ENCODE assay signal across 12 mouse cellular contexts in genomic region chr10:75146001-75146400, GRCm38 (mm10).
A peak's percentile ranks its signal among the peaks of the same experiment; 100 is the strongest.
DNase-seq lines count a peak whose midpoint lies in the region; ATAC-seq and TF ChIP-seq lines count a peak whose summit lies in the region.
"Had no signal": no experiment of that assay in that cellular context is flagged by ENCODE, and none has a peak within 500 bp of the region (broad histone marks: within the 10 kb centered on the region; RNA-seq: fewer than 3 reads in every experiment).

No protein-coding gene starts in this region.

- peaks cover 6% of the 10 kb centered on the region; the same call in 1 of the 2 replicates for H3K4me1 ChIP-seq in liver, postnatal 0 days (ENCODE audit: insufficient read depth)
- no peaks in the 10 kb centered on the region for H3K4me1 ChIP-seq in hindbrain, embryonic 11.5 days (replicated peaks; ENCODE audit: control insufficient read depth, insufficient read depth, low read length)

- peak; percentile 99 for ATAC-seq in activated CD4-positive, CD25-positive, alpha-beta regulatory T cell, adult 4 months
- ATAC-seq in liver, postnatal 0 days, result peak; percentile 74
- no peak for ATAC-seq in hindbrain, embryonic 11.5 days (ENCODE audit: low FRiP score)

- TF ChIP-seq EP300 in liver, postnatal 0 days (IDR thresholded peaks at IDR 0.05; ENCODE audit: low read depth), result no peak

- H3K27me3 ChIP-seq in liver, postnatal 0 days (ENCODE audit: insufficient read depth, low read length), result no peaks in the 10 kb centered on the region
- H3K27me3 ChIP-seq in hindbrain, embryonic 11.5 days (ENCODE audit: control insufficient read depth, insufficient read depth, low read length), result no peaks in the 10 kb centered on the region
- H3K27me3 ChIP-seq: midbrain, embryonic 12.5 days had no signal

- no peak overlapping the region for H3K9ac ChIP-seq in liver, postnatal 0 days (replicated peaks)
- H3K9ac ChIP-seq in hindbrain, embryonic 11.5 days (ENCODE audit: low read depth, low read length), result no peak overlapping the region
- H3K9ac ChIP-seq: midbrain, embryonic 12.5 days had no signal

- H3K36me3 ChIP-seq in liver, postnatal 0 days (replicated peaks; ENCODE audit: insufficient read depth, low read length), result peaks cover 24% of the 10 kb centered on the region
- H3K36me3 ChIP-seq in hindbrain, embryonic 11.5 days (ENCODE audit: control insufficient read depth, insufficient read depth, low read length), result peaks cover 5% of the 10 kb centered on the region; the same call in 1 of the 2 replicates

- no peaks in the 10 kb centered on the region for H3K9me3 ChIP-seq in liver, postnatal 0 days (ENCODE audit: low read length)
- H3K9me3 ChIP-seq in hindbrain, embryonic 11.5 days (ENCODE audit: control insufficient read depth, low read length), result no peaks in the 10 kb centered on the region
- H3K9me3 ChIP-seq: midbrain, embryonic 12.5 days had no signal

- 21% methylated on average over 4 of the region's 4 CpGs for WGBS in liver, postnatal 0 days (ENCODE audit: insufficient replicate concordance)
- 96% methylated on average over 4 of the region's 4 CpGs for WGBS in hindbrain, embryonic 11.5 days

- H3K4me3 ChIP-seq in liver, postnatal 0 days (ENCODE audit: low read depth, low read length), result no peak overlapping the region
- no peak overlapping the region for H3K4me3 ChIP-seq in hindbrain, embryonic 11.5 days (ENCODE audit: low read depth, low read length)
- H3K4me3 ChIP-seq: midbrain, embryonic 12.5 days had no signal

- peak; percentile 94 for DNase-seq in 416B (ENCODE audit: low read depth)
- DNase-seq in liver, postnatal 0 days, result peak; percentile 71
- peak; percentile 51 for DNase-seq in spleen, adult 12 weeks (ENCODE audit: low spot score)
- DNase-seq in frontal cortex, postnatal 14 days (ENCODE audit: low spot score in 2 of 2), result no peak
- DNase-seq in kidney, postnatal 25 days, result no peak
- no peak for DNase-seq in hindbrain, embryonic 11.5 days (ENCODE audit: low spot score)
- DNase-seq in kidney, adult 8-10 months, result no peak
- DNase-seq: adrenal gland, adult 2 months; cerebellum, postnatal 10 days; kidney, adult 2 months had no signal

- peak overlapping the region; percentile 18; the same call in 1 of the 2 replicates for H3K27ac ChIP-seq in liver, postnatal 0 days (ENCODE audit: low read depth)
- no peak overlapping the region for H3K27ac ChIP-seq in hindbrain, embryonic 11.5 days (ENCODE audit: low read depth, low read length)
- H3K27ac ChIP-seq: midbrain, embryonic 12.5 days had no signal

- TF ChIP-seq CTCF in liver, postnatal 0 days (IDR thresholded peaks at IDR 0.05; ENCODE audit: low read depth), result peak; percentile 30

- no peak overlapping the region for H3K4me2 ChIP-seq in liver, postnatal 0 days (ENCODE audit: low read depth, low read length)
- H3K4me2 ChIP-seq in hindbrain, embryonic 11.5 days (replicated peaks; ENCODE audit: low read depth, low read length), result no peak overlapping the region
- H3K4me2 ChIP-seq: midbrain, embryonic 12.5 days had no signal

Comparison
In these comparisons a context has a peak if more than half of its experiments do, and no peak if none do; other contexts are left out.
1. DNase-seq: peak in 416B (single experiment), liver, postnatal 0 days (single experiment) and spleen, adult 12 weeks (single experiment); none in frontal cortex, postnatal 14 days (0 of 2), kidney, postnatal 25 days (0 of 2), hindbrain, embryonic 11.5 days (single experiment) and kidney, adult 8-10 months (0 of 2).